Comparison of ENCODE assay signal across 11 mouse cellular contexts in the genomic region with DNA sequence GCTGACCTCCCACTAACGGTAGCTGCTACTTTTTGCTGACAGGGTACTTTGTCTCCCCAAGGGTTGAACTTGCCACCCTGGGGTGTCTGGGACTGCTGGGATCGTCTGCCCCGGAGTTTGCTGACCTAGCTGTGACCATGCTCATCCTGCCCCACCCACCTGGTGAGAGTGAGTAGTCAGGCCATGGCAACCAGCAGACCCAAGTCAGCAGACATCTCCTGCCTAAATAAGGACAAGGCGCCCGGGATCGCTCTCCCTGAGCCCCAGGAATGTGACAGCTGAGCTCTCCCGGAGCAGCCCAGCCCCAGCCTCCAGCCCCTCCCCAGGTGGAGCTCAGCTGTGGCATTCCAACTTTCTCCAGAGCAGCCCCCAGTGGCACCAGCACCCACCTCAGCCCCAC. TPM values are rescaled to one million over a fixed set of nuclear protein-coding genes. Genes with fewer than 3 reads are reported as not detected.
DNase-seq lines count a peak whose midpoint lies in the region; ATAC-seq lines count a peak whose summit lies in the region.
"Had no signal": no experiment of that assay in that cellular context is flagged by ENCODE, and none has a peak within 500 bp of the region (broad histone marks: within the 10 kb centered on the region; RNA-seq: fewer than 3 reads in every experiment).

No protein-coding gene starts in this region.

- peaks cover 4% of the 10 kb centered on the region; the same call in 1 of the 2 replicates for H3K4me1 ChIP-seq in kidney, embryonic 15.5 days
- H3K4me1 ChIP-seq in liver, embryonic 15.5 days (replicated peaks) = peaks cover 64% of the 10 kb centered on the region

- H3K27ac ChIP-seq in kidney, embryonic 15.5 days = no peak overlapping the region
- H3K27ac ChIP-seq in liver, embryonic 15.5 days (replicated peaks) = 0 out of 2 replicates have a peak overlapping the region, but pooled peaks have one; percentile 19

- WGBS in kidney, embryonic 15.5 days = 16% methylated on average over 7 of the region's 7 CpGs
- WGBS in liver, embryonic 15.5 days (ENCODE audit: insufficient replicate concordance) = 37% methylated on average over 7 of the region's 7 CpGs

- no peak overlapping the region for H3K4me3 ChIP-seq in kidney, embryonic 15.5 days (replicated peaks)
- H3K4me3 ChIP-seq in liver, embryonic 15.5 days (replicated peaks) = no peak overlapping the region

- ATAC-seq in kidney, embryonic 15.5 days (replicated peaks; ENCODE audit: low FRiP score) = 0 out of 2 replicates have a peak, but pooled peaks have one; percentile 59
- ATAC-seq in liver, embryonic 15.5 days (ENCODE audit: insufficient read depth) = no peak

- H3K9me3 ChIP-seq in kidney, embryonic 15.5 days (replicated peaks) = no peaks in the 10 kb centered on the region
- H3K9me3 ChIP-seq in liver, embryonic 15.5 days (replicated peaks) = no peaks in the 10 kb centered on the region

- no peaks in the 10 kb centered on the region for H3K27me3 ChIP-seq in kidney, embryonic 15.5 days
- H3K27me3 ChIP-seq in liver, embryonic 15.5 days = peaks cover 4% of the 10 kb centered on the region; the same call in 1 of the 2 replicates

- no peak for DNase-seq in kidney, postnatal 14 days
- DNase-seq in R1 (ENCODE audit: low read depth, low spot score) = peak; percentile 66
- peak; percentile 38 for DNase-seq in heart, adult 8-10 months (ENCODE audit: low spot score)
- no peak for DNase-seq in layer of hippocampus, postnatal 25 days (ENCODE audit: extremely low spot score in 1 of 2, low spot score in 1 of 2)
- no peak for DNase-seq in embryo, embryonic 10.5 days (ENCODE audit: low spot score)
- no peak for DNase-seq in thymus, postnatal 10 days (ENCODE audit: low spot score in 2 of 2)
- DNase-seq: adrenal gland, postnatal 14 days; right cerebral cortex, postnatal 4 days had no signal

- no peak overlapping the region for H3K9ac ChIP-seq in kidney, embryonic 15.5 days
- H3K9ac ChIP-seq in liver, embryonic 15.5 days = no peak overlapping the region

- H3K36me3 ChIP-seq in kidney, embryonic 15.5 days = no peaks in the 10 kb centered on the region
- H3K36me3 ChIP-seq in liver, embryonic 15.5 days (replicated peaks) = no peaks in the 10 kb centered on the region

- no peak overlapping the region for H3K4me2 ChIP-seq in kidney, embryonic 15.5 days
- no peak overlapping the region for H3K4me2 ChIP-seq in liver, embryonic 15.5 days

RNA-seq across cellular contexts. Expression of a gene that starts 44.1 kb away (rescaled TPM):
- polyA plus RNA-seq in kidney, embryonic 15.5 days (2015; fragmentation: Nextera tagmentation; extraction: Ambion mirVana) = 2.5 and 4.2 TPM in 2 replicates
- 100 to 1,000 TPM; 423 to 464 (median 433) TPM for total RNA-seq in heart, adult 8-10 months (2022)
- polyA plus RNA-seq in liver, embryonic 15.5 days (2015; fragmentation: Nextera tagmentation; extraction: Ambion mirVana) = 0.21 and 0.23 TPM in 2 replicates
- under 1 TPM; 0.37 to 0.70 TPM for total RNA-seq in layer of hippocampus, postnatal 25 days (2021)
- total RNA-seq: granulocyte monocyte progenitor cell, adult 5-6 weeks had no signal

Comparison
In these comparisons a context has a peak if more than half of its experiments do, and no peak if none do; other contexts are left out.
1. DNase-seq: peak in R1 (single experiment) and heart, adult 8-10 months (single experiment); none in kidney, postnatal 14 days (single experiment), layer of hippocampus, postnatal 25 days (0 of 2), embryo, embryonic 10.5 days (single experiment) and thymus, postnatal 10 days (0 of 2).
2. RNA of a gene that starts 44.1 kb away (total RNA-seq): 423 to 464 TPM in heart, adult 8-10 months; 0.37 to 0.70 TPM in layer of hippocampus, postnatal 25 days; every median in the first group is over 100 times any median in the second.